7 mouse cellular contexts compared by ENCODE assay signal in the genomic region with DNA sequence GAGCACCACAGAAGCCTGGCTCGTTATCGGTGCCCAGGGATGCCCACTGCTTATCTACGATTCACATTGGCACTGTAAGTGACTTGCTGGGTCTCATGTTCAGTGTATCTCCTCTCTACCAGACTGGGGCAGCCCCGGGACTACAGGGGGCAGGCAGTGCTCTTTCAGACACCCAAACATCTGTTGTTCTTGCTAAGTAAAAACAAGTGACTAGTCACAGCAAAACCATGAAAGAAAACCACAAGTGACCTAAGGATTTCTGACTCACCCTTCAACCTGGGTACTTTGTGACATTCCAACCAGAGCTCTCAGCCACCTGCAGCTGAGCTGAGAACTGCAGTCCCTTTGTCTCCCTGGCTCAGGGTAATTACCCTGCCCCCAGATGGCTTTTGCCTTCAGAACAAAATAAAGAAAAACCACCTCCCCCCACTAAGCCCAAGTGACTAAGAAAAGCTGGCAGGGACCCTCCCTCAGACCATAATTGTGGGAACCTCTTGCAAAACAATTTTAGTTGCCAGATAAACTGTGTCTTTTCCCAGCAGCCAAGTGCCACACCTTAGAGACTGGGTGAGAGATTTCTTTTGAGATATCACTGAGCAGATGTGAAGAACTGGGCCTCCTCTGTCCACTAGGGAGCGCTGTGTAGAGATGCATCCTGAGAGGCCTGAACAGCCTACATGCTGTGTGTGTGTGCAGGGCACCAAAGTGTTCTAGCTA. TPM values are rescaled to one million over a fixed set of nuclear protein-coding genes. Genes with fewer than 3 reads are reported as not detected.
DNase-seq lines count a peak whose midpoint lies in the region; ATAC-seq and TF ChIP-seq lines count a peak whose summit lies in the region.

No protein-coding gene starts in this region.

- in situ Hi-C loops in ES-E14 (cut with MboI; ENCODE audit: low sequenced_read_pairs in 2 of 2, unreplicated experiment in 2 of 2): no loop called here

- ATAC-seq in lung, embryonic 14.5 days (ENCODE audit: insufficient read depth): peak; percentile 47; the same call in 1 of the 2 replicates

- TF ChIP-seq POLR2A in bone marrow macrophage, adult 2 months (IDR thresholded peaks at IDR 0.05; ENCODE audit: borderline replicate concordance, low read depth, low read length): no peak

- DNase-seq in layer of hippocampus, adult 2 months (ENCODE audit: low spot score in 2 of 2): no peak
- no peak for DNase-seq in layer of hippocampus, postnatal 36 days
- peak; percentile 72 for DNase-seq in ES-E14 (ENCODE audit: low read depth, low spot score)
- peak; percentile 18 to 30 for DNase-seq in gastrocnemius, adult 8-10 months (ENCODE audit: low spot score in 2 of 2)
- peak; percentile 76 for DNase-seq in lung, embryonic 14.5 days
- peak; percentile 40 to 59 for DNase-seq in spleen, postnatal 36 days (ENCODE audit: low spot score in 2 of 2)

- H3K4me3 ChIP-seq in layer of hippocampus, adult 2 months: no peak overlapping the region
- H3K4me3 ChIP-seq in ES-E14 (ENCODE audit: insufficient read depth in 1 of 2, low read depth in 1 of 2, low read length in 2 of 2, poor library complexity in 1 of 2, severe bottlenecking in 1 of 2): no peak overlapping the region
- H3K4me3 ChIP-seq in bone marrow macrophage, adult 2 months (ENCODE audit: insufficient read depth, low read length): no peak overlapping the region
- no peak overlapping the region for H3K4me3 ChIP-seq in lung, embryonic 14.5 days (ENCODE audit: low read depth, low read length)

- peak; percentile 74 for TF ChIP-seq CTCF in layer of hippocampus, adult 2 months (conservative IDR thresholded peaks at IDR 0.05)
- peak; percentile 70 for TF ChIP-seq CTCF in bone marrow macrophage, adult 2 months (IDR thresholded peaks at IDR 0.05; ENCODE audit: low read depth, low read length)
- TF ChIP-seq CTCF in lung, embryonic 14.5 days (IDR thresholded peaks at IDR 0.05; ENCODE audit: low read depth): peak; percentile 67

- no peak overlapping the region for H3K27ac ChIP-seq in layer of hippocampus, adult 2 months
- no peak overlapping the region for H3K27ac ChIP-seq in ES-E14 (ENCODE audit: insufficient read depth, low read depth, low read length, poor library complexity, severe bottlenecking)
- no peak overlapping the region for H3K27ac ChIP-seq in bone marrow macrophage, adult 2 months (ENCODE audit: insufficient read depth, low read depth, low read length)
- H3K27ac ChIP-seq in lung, embryonic 14.5 days (ENCODE audit: low read depth): peak overlapping the region; percentile 84

- no peaks in the 10 kb centered on the region for H3K9me3 ChIP-seq in ES-E14 (ENCODE audit: control insufficient read depth, insufficient read depth, low read depth, low read length)
- H3K9me3 ChIP-seq in lung, embryonic 14.5 days (ENCODE audit: low read depth, low read length): no peaks in the 10 kb centered on the region

- H3K36me3 ChIP-seq in ES-E14 (ENCODE audit: control insufficient read depth, insufficient read depth, low read length, poor library complexity, severe bottlenecking): no peaks in the 10 kb centered on the region
- H3K36me3 ChIP-seq in lung, embryonic 14.5 days (ENCODE audit: insufficient read depth): no peaks in the 10 kb centered on the region

- 50% methylated on average over 5 of the region's 5 CpGs for WGBS in lung, embryonic 14.5 days

- no peaks in the 10 kb centered on the region for H3K27me3 ChIP-seq in lung, embryonic 14.5 days (ENCODE audit: insufficient read depth, low read length)

- no peak overlapping the region for H3K4me2 ChIP-seq in lung, embryonic 14.5 days

- no peak overlapping the region for H3K9ac ChIP-seq in ES-E14 (ENCODE audit: insufficient read depth, low read depth, low read length, poor library complexity, severe bottlenecking)
- no peak overlapping the region for H3K9ac ChIP-seq in lung, embryonic 14.5 days

- H3K4me1 ChIP-seq in ES-E14 (ENCODE audit: control insufficient read depth in 2 of 2, insufficient read depth in 2 of 2, low read length in 2 of 2, poor library complexity in 1 of 2): 0 out of 4 replicates have a peak, but pooled peaks cover 0 to 2% of the 10 kb centered on the region in 2 experiments
- H3K4me1 ChIP-seq in bone marrow macrophage, adult 2 months (ENCODE audit: control insufficient read depth, insufficient read depth, low read length): peaks cover 12% of the 10 kb centered on the region
- peaks cover 11% of the 10 kb centered on the region for H3K4me1 ChIP-seq in lung, embryonic 14.5 days (ENCODE audit: insufficient read depth)

TF ChIP-seq in ES-E14, 5 proteins besides CTCF, POLR2A, EP300 and RAD21:
- TF ChIP-seq ZC3H11A (IDR thresholded peaks at IDR 0.05; ENCODE audit: borderline replicate concordance, low read depth, low read length): no peak
- no peak for TF ChIP-seq MAFK (IDR thresholded peaks at IDR 0.05; ENCODE audit: insufficient read depth, low read depth, low read length)
- TF ChIP-seq ZNF384 (IDR thresholded peaks at IDR 0.05; ENCODE audit: low read depth, low read length): no peak
- no peak for TF ChIP-seq HCFC1 (IDR thresholded peaks at IDR 0.05; ENCODE audit: borderline replicate concordance, insufficient read depth, low read length)

RNA-seq across cellular contexts. Expression of gene Spdye4c, which starts 46.4 kb away (rescaled TPM):
- not detected for total RNA-seq in layer of hippocampus, adult 2 months (2021)
- not detected for total RNA-seq in layer of hippocampus, postnatal 36 days (2021)
- total RNA-seq in ES-E14 (2012; rRNA removed): not detected in 2 replicates
- not detected in 2 replicates for polyA plus RNA-seq in bone marrow macrophage, adult 2 months (2012; ENCODE audit: insufficient read depth, insufficient read length, missing spikeins)
- total RNA-seq in gastrocnemius, adult 8-10 months (2022): not detected
- polyA plus RNA-seq in lung, embryonic 14.5 days (2014; fragmentation: Nextera tagmentation; extraction: Ambion mirVana): not detected in 2 replicates

Comparison
In these comparisons a context has a peak if more than half of its experiments do, and no peak if none do; other contexts are left out.
1. DNase-seq: peak in ES-E14 (single experiment), gastrocnemius, adult 8-10 months (2 of 2), lung, embryonic 14.5 days (single experiment) and spleen, postnatal 36 days (2 of 2); none in layer of hippocampus, adult 2 months (0 of 2) and layer of hippocampus, postnatal 36 days (0 of 2).
2. Peak in every context shown above with its lines, with median percentiles within 50 percentile points of each other: CTCF ChIP-seq.